Mouse (Mus musculus): ENCODE results near the gene Syngr4.

DNA sequence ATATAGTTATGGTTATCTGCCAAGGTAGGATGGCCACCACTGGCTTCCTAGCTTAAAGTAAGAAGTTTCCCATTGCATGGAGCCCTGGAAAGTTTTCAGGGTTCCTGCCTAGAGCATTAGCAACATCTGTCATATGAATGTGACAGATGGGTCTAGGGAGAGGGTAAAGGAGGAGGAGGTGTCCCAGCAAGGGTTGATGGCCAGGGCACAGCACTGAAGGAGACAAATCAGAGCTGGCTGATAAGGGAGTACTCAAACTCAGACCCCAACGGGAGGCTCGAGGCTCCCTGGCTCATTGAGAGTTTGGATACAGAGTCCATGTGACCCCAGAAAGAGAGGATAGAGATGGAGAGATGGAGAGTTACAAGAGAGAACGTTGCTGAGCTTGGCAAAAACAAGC, 45.9 kb downstream of the Syngr4 start:
- TF ChIP-seq POLR2A (IDR thresholded peaks at IDR 0.05; ENCODE audit: borderline replicate concordance, control insufficient read depth, low read depth, low read length) (no peak), CTCF (IDR thresholded peaks at IDR 0.05; ENCODE audit: control insufficient read depth, insufficient read depth, low read length) (no peak)
